Mouse (Mus musculus): ENCODE results near the gene Gnaq. TPM values are rescaled to one million over a fixed set of nuclear protein-coding genes. Genes with fewer than 3 reads are reported as not detected.

Gene Gnaq
- polyA plus RNA-seq, 1 experiment from 2014 or later: 26.7 TPM

- Histone ChIP-seq H3K4me3 (ENCODE audit: low read length) (no peak overlapping the region), H3K9me3 (ENCODE audit: control insufficient read depth, low read length) (no peaks in the 10 kb centered on the region), H3K4me1 (ENCODE audit: control insufficient read depth, insufficient read depth, low read length) (peaks cover 9% of the 10 kb centered on the region), H3K27me3 (replicated peaks; ENCODE audit: control insufficient read depth, insufficient read depth, low read length) (no peaks in the 10 kb centered on the region), H3K4me2 (ENCODE audit: low read depth, low read length) (no peak overlapping the region), H3K9ac (ENCODE audit: low read depth, low read length) (no peak overlapping the region), H3K27ac (ENCODE audit: low read length) (no peak overlapping the region), H3K36me3 (ENCODE audit: control insufficient read depth, insufficient read depth, low read length) (peaks cover 3% of the 10 kb centered on the region; the same call in 1 of the 2 replicates)
- ATAC-seq: peak; percentile 51; the same call in 1 of the 2 replicates
- WGBS: 75% methylated on average over 4 of the region's 4 CpGs
Observed at GRCm38 (mm10) chr19:16339954-16340586, 207.4 kb downstream of the Gnaq start.

- WGBS: 67% methylated on average over 2 of the region's 2 CpGs
- H3K9me3 ChIP-seq (ENCODE audit: control insufficient read depth, low read length): no peaks in the 10 kb centered on the region
- H3K27me3 ChIP-seq (replicated peaks; ENCODE audit: control insufficient read depth, insufficient read depth, low read length): no peaks in the 10 kb centered on the region
- H3K36me3 ChIP-seq (ENCODE audit: control insufficient read depth, insufficient read depth, low read length): no peaks in the 10 kb centered on the region
- no peak overlapping the region for H3K4me2 ChIP-seq (ENCODE audit: low read depth, low read length)
- no peak overlapping the region for H3K9ac ChIP-seq (ENCODE audit: low read depth, low read length)
- no peak for ATAC-seq
- no peak overlapping the region for H3K27ac ChIP-seq (ENCODE audit: low read length)
- H3K4me1 ChIP-seq (ENCODE audit: control insufficient read depth, insufficient read depth, low read length): peaks cover 6% of the 10 kb centered on the region; the same call in 1 of the 2 replicates
- H3K4me3 ChIP-seq (ENCODE audit: low read length): no peak overlapping the region
Observed at GRCm38 (mm10) chr19:16342702-16343101, 210.1 kb downstream of the Gnaq start.

GRCm38 (mm10) chr19:16345516-16345915 is 212.9 kb downstream of the Gnaq start:
- Histone ChIP-seq H3K4me2 (ENCODE audit: low read depth, low read length) (no peak overlapping the region), H3K4me1 (ENCODE audit: control insufficient read depth, insufficient read depth, low read length) (no peaks in the 10 kb centered on the region), H3K36me3 (ENCODE audit: control insufficient read depth, insufficient read depth, low read length) (no peaks in the 10 kb centered on the region), H3K27ac (ENCODE audit: low read length) (no peak overlapping the region), H3K4me3 (ENCODE audit: low read length) (no peak overlapping the region), H3K9ac (ENCODE audit: low read depth, low read length) (no peak overlapping the region), H3K9me3 (ENCODE audit: control insufficient read depth, low read length) (no peaks in the 10 kb centered on the region), H3K27me3 (replicated peaks; ENCODE audit: control insufficient read depth, insufficient read depth, low read length) (no peaks in the 10 kb centered on the region)
- WGBS: 99% methylated on average over 2 of the region's 2 CpGs
- no peak for ATAC-seq

GRCm38 (mm10) chr19:16347037-16347436 is 214.4 kb downstream of the Gnaq start:
- Histone ChIP-seq H3K4me1 (ENCODE audit: control insufficient read depth, insufficient read depth, low read length) (no peaks in the 10 kb centered on the region), H3K27me3 (replicated peaks; ENCODE audit: control insufficient read depth, insufficient read depth, low read length) (no peaks in the 10 kb centered on the region), H3K36me3 (ENCODE audit: control insufficient read depth, insufficient read depth, low read length) (no peaks in the 10 kb centered on the region), H3K4me3 (ENCODE audit: low read length) (no peak overlapping the region), H3K4me2 (ENCODE audit: low read depth, low read length) (no peak overlapping the region), H3K9ac (ENCODE audit: low read depth, low read length) (no peak overlapping the region), H3K27ac (ENCODE audit: low read length) (no peak overlapping the region), H3K9me3 (ENCODE audit: control insufficient read depth, low read length) (no peaks in the 10 kb centered on the region)
- no peak for ATAC-seq
- 90% methylated on average over 3 of the region's 3 CpGs for WGBS

GRCm38 (mm10) chr19:16353701-16354136 is 221.1 kb downstream of the Gnaq start:
- Histone ChIP-seq H3K4me2 (ENCODE audit: low read depth, low read length) (no peak overlapping the region), H3K4me1 (ENCODE audit: control insufficient read depth, insufficient read depth, low read length) (no peaks in the 10 kb centered on the region), H3K9ac (ENCODE audit: low read depth, low read length) (no peak overlapping the region), H3K4me3 (ENCODE audit: low read length) (no peak overlapping the region), H3K36me3 (ENCODE audit: control insufficient read depth, insufficient read depth, low read length) (no peaks in the 10 kb centered on the region), H3K27me3 (replicated peaks; ENCODE audit: control insufficient read depth, insufficient read depth, low read length) (no peaks in the 10 kb centered on the region), H3K27ac (ENCODE audit: low read length) (no peak overlapping the region), H3K9me3 (ENCODE audit: control insufficient read depth, low read length) (no peaks in the 10 kb centered on the region)
- ATAC-seq: no peak

GRCm38 (mm10) chr19:16358148-16358547 is 225.5 kb downstream of the Gnaq start:
- H3K4me3 ChIP-seq (ENCODE audit: low read length): no peak overlapping the region
- no peaks in the 10 kb centered on the region for H3K4me1 ChIP-seq (ENCODE audit: control insufficient read depth, insufficient read depth, low read length)
- no peak overlapping the region for H3K27ac ChIP-seq (ENCODE audit: low read length)
- 69% methylated on average over 3 of the region's 3 CpGs for WGBS
- H3K27me3 ChIP-seq (replicated peaks; ENCODE audit: control insufficient read depth, insufficient read depth, low read length): no peaks in the 10 kb centered on the region
- peak; percentile 52; the same call in 1 of the 2 replicates for ATAC-seq
- H3K36me3 ChIP-seq (ENCODE audit: control insufficient read depth, insufficient read depth, low read length): no peaks in the 10 kb centered on the region
- H3K9me3 ChIP-seq (ENCODE audit: control insufficient read depth, low read length): no peaks in the 10 kb centered on the region
- H3K4me2 ChIP-seq (ENCODE audit: low read depth, low read length): no peak overlapping the region
- H3K9ac ChIP-seq (ENCODE audit: low read depth, low read length): no peak overlapping the region

GRCm38 (mm10) chr19:16358905-16359304 is 226.3 kb downstream of the Gnaq start:
- 0 out of 2 replicates have a peak, but pooled peaks have one; percentile 52 for ATAC-seq
- 61% methylated on average over 5 of the region's 5 CpGs for WGBS
- Histone ChIP-seq H3K9me3 (ENCODE audit: control insufficient read depth, low read length) (no peaks in the 10 kb centered on the region), H3K9ac (ENCODE audit: low read depth, low read length) (no peak overlapping the region), H3K4me2 (ENCODE audit: low read depth, low read length) (no peak overlapping the region), H3K27me3 (replicated peaks; ENCODE audit: control insufficient read depth, insufficient read depth, low read length) (no peaks in the 10 kb centered on the region), H3K36me3 (ENCODE audit: control insufficient read depth, insufficient read depth, low read length) (no peaks in the 10 kb centered on the region), H3K4me3 (ENCODE audit: low read length) (no peak overlapping the region), H3K27ac (ENCODE audit: low read length) (no peak overlapping the region), H3K4me1 (ENCODE audit: control insufficient read depth, insufficient read depth, low read length) (no peaks in the 10 kb centered on the region)

- Histone ChIP-seq H3K27ac (ENCODE audit: low read length) (0 out of 2 replicates have a peak overlapping the region, but pooled peaks have one; percentile 30), H3K9ac (ENCODE audit: low read depth, low read length) (no peak overlapping the region), H3K27me3 (replicated peaks; ENCODE audit: control insufficient read depth, insufficient read depth, low read length) (no peaks in the 10 kb centered on the region), H3K36me3 (ENCODE audit: control insufficient read depth, insufficient read depth, low read length) (no peaks in the 10 kb centered on the region), H3K9me3 (ENCODE audit: control insufficient read depth, low read length) (no peaks in the 10 kb centered on the region), H3K4me1 (ENCODE audit: control insufficient read depth, insufficient read depth, low read length) (peaks cover 15% of the 10 kb centered on the region), H3K4me3 (ENCODE audit: low read length) (no peak overlapping the region), H3K4me2 (ENCODE audit: low read depth, low read length) (no peak overlapping the region)
- 68% methylated on average over 7 of the region's 7 CpGs for WGBS
- ATAC-seq: no peak
Observed at GRCm38 (mm10) chr19:16366465-16367063, 233.9 kb downstream of the Gnaq start.

- no peaks in the 10 kb centered on the region for H3K36me3 ChIP-seq (ENCODE audit: control insufficient read depth, insufficient read depth, low read length)
- no peak overlapping the region; the same call in 1 of the 2 replicates for H3K27ac ChIP-seq (ENCODE audit: low read length)
- no peak overlapping the region for H3K4me3 ChIP-seq (ENCODE audit: low read length)
- peaks cover 16% of the 10 kb centered on the region for H3K4me1 ChIP-seq (ENCODE audit: control insufficient read depth, insufficient read depth, low read length)
- H3K27me3 ChIP-seq (replicated peaks; ENCODE audit: control insufficient read depth, insufficient read depth, low read length): no peaks in the 10 kb centered on the region
- H3K4me2 ChIP-seq (ENCODE audit: low read depth, low read length): no peak overlapping the region
- H3K9me3 ChIP-seq (ENCODE audit: control insufficient read depth, low read length): no peaks in the 10 kb centered on the region
- ATAC-seq: peak; percentile 45; the same call in 1 of the 2 replicates
- WGBS: 75% methylated on average over 10 of the region's 10 CpGs
- no peak overlapping the region for H3K9ac ChIP-seq (ENCODE audit: low read depth, low read length)
Observed at GRCm38 (mm10) chr19:16367218-16367617, 234.6 kb downstream of the Gnaq start.

Measured in intestine, embryonic 16.5 days (tissue).